Mouse (Mus musculus): ENCODE results near the gene Lrrfip1.
A peak's percentile ranks its signal among the peaks of the same experiment; 100 is the strongest.

Lrrfip1 gene

DNA sequence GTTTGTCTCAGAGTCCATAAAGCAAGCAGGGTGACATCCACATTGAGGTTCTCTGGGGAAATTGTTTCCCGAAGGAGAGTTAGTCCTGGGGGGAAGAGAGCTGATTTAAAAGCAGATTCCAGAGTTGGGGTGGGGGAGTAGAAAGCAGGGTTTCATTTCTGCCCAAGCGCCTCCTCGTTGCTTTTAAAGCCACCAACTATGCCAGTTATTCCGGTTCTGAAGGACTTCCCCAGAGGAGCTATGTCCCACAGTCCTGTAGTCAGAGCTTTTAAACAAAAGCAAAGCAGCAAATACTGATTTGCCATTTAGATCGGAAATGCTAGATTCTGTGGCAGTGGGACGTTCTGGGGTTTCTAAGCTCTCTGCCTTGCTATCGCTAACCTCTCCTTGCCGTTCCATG, 79.4 kb downstream of the Lrrfip1 start:
- DNase-seq (ENCODE audit: inconsistent age in 2 of 2, low spot score in 1 of 2): peak in 1 of 2 experiments; percentile 18

DNA sequence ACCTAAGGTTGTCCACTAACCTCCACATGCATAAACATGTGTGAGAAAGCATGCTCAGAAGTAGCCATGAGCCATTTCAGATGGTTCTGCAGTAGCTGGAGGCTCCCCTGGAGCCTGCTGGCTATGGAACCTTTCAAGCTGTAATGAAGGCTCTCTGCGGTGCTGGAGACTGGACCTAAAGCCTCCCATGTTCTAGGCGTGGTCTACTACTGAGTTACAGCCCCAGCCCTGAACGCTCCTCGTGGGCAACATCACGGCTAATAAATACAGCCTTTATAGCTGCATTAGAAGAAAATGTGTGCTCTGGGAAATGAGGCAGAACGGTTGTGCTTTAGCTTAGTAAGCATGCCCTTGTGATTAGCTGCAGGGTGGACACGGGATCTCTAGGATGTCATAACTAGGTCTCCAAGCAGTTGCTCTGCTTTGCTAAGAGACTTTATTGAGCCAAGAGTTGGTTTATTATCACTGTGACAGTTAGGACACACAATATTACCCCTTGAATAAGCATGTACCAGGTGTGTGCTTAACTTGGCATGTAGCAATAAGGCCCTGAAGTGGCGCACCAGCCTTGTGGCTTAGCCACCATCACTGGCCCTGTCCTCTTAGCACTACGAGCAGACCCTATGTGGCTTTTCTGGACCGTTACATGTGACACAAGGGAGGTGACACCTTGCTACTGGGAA, 81.3 kb downstream of the Lrrfip1 start:
- peak in 1 of 2 experiments; percentile 17 for DNase-seq (ENCODE audit: inconsistent age in 2 of 2, low spot score in 1 of 2)

DNA sequence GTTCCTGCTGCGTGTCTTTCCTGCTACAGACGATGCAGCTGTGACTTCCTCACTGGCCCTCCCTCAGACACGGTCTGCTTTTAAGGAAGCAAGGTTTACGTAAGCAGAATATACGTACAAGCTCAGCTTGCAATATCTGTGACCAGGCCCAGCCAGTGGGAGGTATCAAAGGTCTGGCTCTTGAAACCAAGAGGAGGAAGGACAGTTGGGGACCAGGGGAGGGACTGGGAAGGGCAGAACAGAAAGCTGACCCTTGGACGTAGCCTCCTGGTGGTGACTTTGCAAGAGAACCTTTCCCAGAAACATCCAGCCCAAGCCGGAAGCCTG, 81.8 kb downstream of the Lrrfip1 start:
- DNase-seq (ENCODE audit: inconsistent age in 2 of 2, low spot score in 1 of 2): peak in 1 of 2 experiments; percentile 47

DNA sequence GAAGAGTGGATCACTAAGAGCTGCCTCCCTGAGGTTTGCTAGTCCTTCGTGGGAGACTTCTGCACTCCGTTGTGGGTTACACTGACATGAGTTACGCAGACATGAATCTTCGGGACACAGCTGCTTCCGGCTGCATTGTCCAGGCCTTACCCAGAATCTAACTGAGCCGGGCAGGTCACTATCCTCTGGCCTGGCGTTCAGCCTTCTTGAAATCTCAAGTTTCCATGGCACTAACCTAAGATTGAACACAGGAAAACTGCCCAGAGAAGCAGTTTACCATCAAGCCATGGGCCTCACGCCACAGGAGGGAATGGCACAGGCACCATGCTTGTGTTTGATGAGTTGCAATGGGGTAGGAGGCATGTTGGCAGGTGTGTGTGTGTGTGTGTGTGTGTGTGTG, 85.8 kb downstream of the Lrrfip1 start:
- no peak for DNase-seq (ENCODE audit: inconsistent age in 2 of 2, low spot score in 1 of 2)

DNA sequence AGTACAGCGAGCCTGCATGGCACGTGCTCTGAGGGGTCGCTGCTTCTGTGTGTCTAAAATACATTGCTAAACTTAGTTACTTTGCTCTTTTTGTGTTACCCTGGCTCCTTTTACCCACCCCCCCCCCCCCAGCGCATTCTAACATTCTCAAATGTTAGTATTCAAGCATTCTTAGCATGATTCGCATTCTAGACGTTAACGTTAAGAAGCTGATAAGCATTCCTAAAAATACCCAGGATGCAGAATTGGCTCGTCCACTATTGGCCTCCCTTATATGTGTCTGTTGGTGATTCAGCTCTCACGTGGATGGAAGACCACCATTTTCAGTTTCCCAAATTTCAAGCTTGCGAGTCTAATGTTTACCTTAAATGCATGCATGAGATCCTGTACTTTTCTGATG, 86.5 kb downstream of the Lrrfip1 start:
- DNase-seq (ENCODE audit: inconsistent age in 2 of 2, low spot score in 1 of 2): no peak

DNA sequence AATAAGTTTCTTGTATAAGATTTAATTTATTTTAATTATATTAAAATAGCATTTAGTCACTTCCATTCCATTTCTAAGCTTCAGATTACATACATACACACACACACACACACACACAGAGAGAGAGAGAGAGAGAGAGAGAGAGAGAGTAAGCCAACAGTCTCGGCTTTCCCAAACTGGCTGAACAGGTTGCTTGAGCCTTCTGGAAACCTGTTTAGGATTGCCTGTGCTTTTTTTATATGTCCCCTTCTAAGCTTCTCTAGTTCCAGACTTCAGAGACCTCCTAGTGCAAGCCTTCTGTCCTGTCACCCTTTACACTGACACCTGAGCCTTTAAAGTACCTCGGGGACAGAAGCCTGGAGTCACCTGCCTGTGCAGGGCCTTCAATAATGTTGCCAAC, 87.1 kb downstream of the Lrrfip1 start:
- no peak for DNase-seq (ENCODE audit: inconsistent age in 2 of 2, low spot score in 1 of 2)

DNA sequence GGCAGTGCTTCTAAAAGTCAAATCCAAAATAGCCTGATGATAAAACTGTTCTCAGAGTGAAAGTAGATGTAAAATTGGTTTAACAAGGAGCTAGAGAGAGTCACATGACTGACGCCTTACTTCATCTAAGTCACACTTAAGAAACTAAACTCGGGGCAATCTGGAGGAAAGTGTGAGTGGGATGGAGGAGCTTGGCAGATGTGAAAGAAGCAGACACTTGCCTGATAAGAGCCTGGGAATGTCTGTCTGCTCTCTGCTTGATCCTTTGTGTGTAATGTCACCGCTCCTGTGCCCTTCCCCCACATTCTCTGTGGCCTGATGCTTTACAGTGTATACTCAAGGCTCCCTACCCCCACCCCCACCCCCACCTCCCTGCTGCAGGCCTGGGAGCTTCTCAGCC, 87.8 kb downstream of the Lrrfip1 start:
- no peak for DNase-seq (ENCODE audit: inconsistent age in 2 of 2, low spot score in 1 of 2)

DNA sequence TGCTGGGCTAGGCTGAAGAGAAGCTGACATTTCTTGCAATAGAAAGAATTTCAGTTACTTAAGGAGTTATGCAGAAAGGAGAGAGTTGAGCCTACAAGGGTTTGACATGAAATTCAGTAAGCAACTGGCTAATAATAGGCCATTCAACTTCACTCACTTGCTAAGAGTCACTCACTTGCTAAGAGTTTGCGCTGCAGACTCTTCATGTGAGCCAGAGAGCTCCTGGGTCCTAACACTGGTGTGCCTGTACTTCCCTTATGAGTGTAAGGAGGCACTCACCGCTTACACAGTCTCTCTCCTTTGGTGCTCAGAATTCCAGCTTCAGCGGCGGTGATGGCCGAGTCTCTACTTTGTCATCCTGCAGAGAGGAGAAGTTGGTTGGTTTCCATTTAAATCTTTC, 88.2 kb downstream of the Lrrfip1 start:
- DNase-seq (ENCODE audit: inconsistent age in 2 of 2, low spot score in 1 of 2): no peak

DNA sequence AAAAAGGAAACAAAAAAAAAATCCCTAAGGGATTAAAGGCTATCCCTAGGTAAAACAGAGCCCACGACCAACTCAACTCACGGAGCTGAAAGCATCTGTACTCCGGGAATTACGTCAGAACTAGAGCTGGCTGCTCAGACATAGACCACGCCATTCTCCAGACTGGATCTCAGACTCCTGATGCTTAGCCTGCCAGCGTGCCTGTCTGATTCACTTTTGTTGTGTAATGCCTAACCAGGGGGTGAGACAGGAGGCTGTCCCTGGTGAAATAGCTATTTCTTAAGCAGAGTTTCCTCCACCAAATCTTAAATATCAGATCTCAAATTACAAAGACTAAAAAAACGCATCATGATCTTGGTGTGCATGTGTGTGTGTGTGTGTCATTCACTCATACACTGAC, 89.5 kb downstream of the Lrrfip1 start:
- peak in 1 of 2 experiments; percentile 52 for DNase-seq (ENCODE audit: inconsistent age in 2 of 2, low spot score in 1 of 2)

DNA sequence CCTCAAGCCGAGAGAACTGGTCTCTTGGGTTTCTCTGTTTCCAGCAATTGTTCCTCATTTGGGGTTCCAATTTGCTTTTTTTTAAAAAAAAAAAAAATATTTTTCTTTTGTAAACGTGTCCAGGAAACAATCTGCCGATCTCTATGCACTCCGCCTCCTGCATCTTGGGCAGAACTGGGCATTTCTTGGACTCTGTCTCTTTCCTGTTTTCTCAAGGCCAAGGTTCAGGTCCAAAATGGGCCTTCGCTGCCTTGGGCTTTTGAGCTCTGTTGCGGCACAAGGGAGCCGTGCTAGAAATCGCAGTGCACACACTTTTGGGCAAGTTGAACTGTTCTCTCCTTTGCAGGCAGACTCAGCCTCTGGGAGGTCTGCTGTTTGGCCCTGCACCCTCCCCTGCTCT, 90.4 kb downstream of the Lrrfip1 start:
- no peak for DNase-seq (ENCODE audit: inconsistent age in 2 of 2, low spot score in 1 of 2)

DNA sequence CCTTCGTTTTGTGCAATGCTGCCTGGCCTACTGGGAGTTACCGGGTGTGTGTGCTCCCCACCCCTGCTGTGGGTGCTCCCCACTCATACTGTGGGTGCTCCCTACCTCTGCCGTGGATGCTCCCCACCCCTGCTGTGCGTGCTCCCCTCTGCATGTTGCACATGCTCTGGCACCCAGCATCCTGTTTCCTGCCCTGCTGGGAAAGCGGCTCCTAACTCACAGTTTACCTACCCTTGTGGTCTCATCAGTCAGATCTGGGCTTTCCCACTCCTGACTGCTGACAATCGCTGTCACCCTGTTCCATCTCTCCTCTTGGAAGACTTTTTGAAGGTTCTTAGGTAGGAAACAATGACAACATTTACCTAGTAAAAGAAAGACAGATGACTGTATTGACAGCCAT, 91.9 kb downstream of the Lrrfip1 start:
- no peak for DNase-seq (ENCODE audit: inconsistent age in 2 of 2, low spot score in 1 of 2)

DNA sequence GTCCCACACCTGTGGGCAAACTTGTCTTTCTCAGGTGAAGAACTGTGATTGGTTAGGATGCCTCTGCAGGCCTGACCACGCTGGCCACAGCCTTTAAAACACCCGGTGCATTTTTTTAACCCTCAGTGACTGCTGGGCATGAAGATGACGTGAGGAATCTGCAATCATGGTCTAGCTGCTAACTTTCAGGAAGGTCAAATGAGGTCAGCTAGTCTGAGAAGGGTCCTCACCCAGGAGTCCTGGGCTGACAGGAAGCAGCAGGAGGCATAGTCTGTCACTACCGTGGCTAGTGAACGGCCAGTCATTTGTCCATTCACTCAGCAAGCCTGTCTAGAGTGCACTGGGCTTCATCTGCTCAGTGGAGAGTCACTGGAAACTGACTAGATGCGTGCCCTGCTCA, 93.9 kb downstream of the Lrrfip1 start:
- DNase-seq (ENCODE audit: inconsistent age in 2 of 2, low spot score in 1 of 2): no peak

DNA sequence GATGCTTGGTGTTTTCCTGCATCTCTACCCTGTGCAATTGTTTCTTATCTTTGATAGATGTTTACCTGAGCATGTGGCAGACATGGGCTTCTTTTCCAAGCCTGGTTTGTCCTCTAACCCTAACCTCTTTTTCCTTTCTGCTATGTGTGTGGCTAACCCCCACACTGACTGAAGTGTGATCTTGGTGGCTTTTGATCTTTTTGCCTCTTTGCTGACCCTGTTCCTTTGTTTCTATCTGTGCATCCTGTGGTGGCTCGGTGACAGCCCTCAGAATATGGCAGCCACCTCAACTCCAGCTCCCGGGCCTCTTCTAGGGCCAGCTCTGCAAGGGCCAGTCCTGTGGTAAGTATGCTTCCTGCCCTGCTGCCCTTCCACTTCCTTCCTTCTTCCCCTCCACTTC, 94.8 kb downstream of the Lrrfip1 start:
- DNase-seq (ENCODE audit: inconsistent age in 2 of 2, low spot score in 1 of 2): no peak

DNA sequence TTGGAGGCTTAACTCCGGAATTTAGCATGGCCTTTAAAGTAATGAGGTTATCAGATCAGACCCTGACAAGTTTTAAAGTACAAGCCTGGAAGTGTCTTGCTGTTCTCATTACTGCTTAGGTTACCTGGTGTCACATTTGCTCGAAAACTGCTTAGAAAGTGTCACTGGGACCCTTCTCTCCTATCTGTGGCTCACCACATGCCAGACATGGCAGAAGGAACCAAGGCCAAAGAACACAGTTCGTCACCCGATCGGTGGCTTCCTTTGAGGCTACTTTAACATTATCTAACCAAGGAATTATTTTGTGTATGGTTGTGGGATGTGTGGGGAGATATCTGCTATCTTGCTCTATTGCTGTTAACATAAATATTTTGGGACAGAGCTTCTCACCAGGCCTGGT, 95.5 kb downstream of the Lrrfip1 start:
- DNase-seq (ENCODE audit: inconsistent age in 2 of 2, low spot score in 1 of 2): no peak

DNA sequence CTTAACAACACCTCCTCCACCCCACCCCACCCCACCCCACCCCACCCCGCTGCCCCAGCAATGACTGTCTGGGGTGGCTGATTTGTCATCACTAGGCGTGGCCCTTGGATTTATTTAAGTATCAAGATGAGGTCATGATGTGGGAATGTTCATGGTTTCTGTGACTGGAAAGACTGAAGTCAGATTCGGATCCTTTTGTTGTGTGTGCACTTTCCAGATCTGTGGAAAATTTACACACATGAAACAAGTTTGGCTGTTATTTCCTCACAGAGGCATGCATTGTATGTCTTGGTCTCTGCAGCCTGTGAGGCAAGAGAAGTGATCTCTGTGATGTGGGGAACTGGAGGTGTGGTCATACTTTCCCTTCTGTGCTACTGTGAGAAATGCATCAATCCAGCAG, 96.7 kb downstream of the Lrrfip1 start:
- no peak for DNase-seq (ENCODE audit: inconsistent age in 2 of 2, low spot score in 1 of 2)

DNA sequence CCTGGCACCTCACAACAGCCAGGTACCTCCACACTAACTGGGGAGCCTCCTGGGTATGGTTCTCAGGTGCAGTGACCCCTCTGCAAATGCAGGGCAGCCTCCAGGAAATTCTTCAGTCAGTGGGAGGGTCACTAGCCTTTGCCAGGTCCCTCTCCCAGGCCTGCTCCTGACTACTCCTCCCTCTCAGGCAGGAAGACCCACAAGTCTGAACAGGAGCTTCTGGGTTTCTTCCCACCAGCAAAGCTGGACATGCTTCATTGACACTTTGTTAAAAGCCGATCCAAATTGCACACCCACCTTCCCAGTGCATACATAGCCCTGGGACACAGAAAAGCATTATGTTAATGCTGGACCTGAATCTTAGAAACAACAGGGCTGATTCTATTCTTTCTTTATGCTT, 97.3 kb downstream of the Lrrfip1 start:
- DNase-seq (ENCODE audit: inconsistent age in 2 of 2, low spot score in 1 of 2): no peak

DNA sequence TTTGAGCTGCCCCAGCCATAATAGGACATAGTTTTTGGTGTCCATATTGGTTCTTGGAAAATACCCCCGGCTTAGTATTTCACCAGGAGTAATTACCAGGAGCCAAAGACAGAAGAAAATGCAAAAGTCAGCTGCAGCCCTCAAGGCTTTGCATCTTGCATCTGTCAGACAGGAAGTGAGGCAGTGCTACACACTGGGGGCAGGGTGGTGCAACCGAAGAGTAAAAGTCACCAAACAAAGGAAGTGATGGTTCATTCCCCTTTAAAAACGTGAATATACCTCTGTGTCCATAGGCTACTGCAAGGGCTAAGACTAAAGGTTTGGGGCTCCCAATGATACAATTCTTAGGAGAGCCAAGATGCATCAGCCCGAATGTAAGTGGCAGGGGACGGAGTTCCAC, 98.0 kb downstream of the Lrrfip1 start:
- DNase-seq (ENCODE audit: inconsistent age in 2 of 2, low spot score in 1 of 2): no peak

DNA sequence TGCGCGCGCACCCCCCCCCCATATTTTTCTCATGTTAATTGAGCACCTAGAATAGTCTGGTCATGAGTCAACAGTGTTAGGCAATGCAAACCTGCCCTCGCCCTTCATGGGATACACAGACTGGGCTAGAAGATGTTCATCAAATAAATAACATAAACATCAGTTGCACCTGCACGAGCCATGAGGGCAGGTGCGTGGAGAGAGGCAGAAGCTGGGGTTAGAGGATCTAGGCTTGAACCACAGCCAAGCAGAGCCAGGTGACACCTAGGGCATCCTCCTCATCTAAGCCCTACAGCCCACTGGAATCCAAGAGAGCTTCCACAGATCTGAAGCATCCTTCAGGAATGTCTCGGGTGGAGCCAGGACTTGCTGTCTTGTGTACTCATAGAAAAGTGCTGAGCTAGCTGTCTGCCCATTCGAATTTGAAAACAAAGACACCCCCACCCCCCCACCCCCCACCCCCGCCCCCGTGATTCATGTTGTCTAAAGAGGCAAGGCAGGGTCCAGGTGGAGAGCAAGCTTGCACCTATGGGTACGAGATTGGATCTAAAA, 98.8 kb downstream of the Lrrfip1 start:
- DNase-seq (ENCODE audit: inconsistent age in 2 of 2, low spot score in 1 of 2): no peak

DNA sequence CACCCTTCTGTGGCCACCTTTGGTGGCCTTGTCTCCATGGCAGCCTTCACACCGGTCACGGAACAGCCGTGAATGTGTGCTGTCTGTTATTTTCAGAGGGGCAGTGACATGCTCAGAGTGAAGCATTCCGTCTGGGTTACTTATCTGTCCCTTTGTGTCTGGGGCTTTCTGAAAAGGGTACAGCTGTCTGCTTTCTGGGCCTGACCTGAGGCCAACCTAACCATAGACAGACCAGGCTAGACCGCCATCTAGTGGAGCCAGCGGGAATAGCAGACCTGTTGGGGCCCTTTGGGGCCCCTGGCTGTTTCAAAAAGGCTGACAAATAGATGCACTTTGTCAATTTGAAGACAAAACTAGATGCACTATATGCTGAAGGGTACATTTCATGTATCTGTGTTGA, 100.3 kb downstream of the Lrrfip1 start:
- peak; percentile 72 to 92 for DNase-seq (ENCODE audit: inconsistent age in 2 of 2, low spot score in 1 of 2)

DNA sequence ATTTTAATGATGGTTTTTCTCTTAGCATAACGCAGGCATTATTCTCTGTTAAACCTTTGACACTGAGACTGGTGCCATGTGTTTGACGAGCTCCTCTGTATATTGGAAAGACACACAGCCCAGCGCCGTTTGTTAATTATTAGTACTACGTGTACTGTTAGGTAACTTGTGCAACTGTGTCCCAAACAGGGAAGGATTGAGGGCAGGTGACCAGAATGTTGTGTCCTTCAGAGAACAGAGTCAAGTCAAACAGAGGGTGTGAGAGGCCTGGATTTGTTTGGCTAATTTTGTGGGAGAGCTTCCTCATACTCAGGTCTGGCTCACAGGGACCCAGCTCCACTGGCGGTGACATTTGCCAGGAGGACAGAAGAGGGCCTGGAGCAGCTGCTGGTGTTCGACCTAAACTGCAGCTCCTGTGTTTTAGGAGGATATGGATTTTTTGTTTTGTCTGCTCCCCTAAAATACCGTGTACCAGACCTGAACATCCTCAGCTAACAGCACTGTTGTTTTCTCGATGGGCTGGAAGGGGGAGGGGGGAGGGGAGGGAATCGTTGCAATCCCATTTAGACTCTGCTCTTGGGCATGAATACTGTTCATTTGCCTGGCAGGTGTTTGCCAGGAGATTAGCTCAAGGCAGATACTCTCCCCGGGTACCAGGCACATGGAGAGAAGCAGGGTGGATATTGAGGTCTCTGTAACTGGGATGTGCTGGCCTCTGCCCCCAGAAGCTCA, 103.3 kb downstream of the Lrrfip1 start:
- DNase-seq (ENCODE audit: inconsistent age in 2 of 2, low spot score in 1 of 2): no peak

DNA sequence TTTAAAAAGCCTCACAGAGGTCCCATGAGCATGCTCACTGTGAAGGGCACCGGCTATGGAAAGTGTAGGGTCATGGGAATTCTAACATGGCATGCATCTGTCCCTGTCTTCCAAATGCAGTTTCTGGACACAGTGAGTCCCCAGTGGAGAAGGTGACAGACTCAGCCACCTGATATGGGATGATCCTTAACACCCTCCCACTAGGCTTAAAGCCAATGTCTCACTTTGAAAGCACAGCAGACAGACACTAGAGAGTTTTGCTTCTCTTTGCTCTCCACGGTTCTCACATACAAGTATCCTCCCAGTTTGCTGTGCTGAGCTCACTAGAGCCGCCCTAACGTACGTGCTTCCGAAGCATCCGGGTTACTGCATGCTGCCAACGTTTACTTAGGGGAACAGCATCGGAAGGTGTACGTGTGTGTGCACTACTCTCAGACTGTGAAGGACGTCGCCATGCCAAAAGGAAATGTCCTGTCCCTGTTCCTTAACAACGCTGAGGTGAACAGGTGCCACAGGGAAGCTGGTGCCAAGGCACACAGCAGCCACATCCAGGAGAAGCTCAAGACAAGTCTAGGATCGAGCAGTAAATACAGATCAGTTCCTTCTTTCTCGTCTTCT, 104.9 kb downstream of the Lrrfip1 start:
- no peak for DNase-seq (ENCODE audit: inconsistent age in 2 of 2, low spot score in 1 of 2)

DNA sequence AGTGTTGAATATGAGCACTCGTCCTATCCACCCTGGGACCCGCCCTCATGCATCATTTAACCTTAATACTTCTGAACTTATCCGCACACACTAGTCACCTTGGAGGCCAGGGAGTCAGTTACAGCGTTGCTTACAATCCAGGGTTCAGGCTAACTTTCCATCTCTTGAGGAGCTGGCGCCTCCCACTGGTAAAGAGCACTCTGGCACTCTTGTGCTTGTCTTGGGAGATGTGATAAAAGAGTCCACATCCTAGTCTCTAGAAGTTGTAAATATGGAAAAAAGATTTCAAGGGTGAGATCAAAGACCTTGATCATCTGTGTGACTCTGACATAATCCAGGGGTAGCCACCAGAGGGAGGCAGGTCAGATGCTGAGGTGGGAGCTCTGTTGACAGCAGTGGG, 109.0 kb downstream of the Lrrfip1 start:
- DNase-seq (ENCODE audit: inconsistent age in 2 of 2, low spot score in 1 of 2): no peak

Data from adrenal gland, adult (tissue).